Mouse (Mus musculus) olfactory bulb, adult 2 months (tissue): ENCODE results near the gene Dgkd.

Experiments used
- CTCF ChIP-seq: fragments of 200-500 bp; IDR thresholded peaks from 2 replicates; pipeline ENCODE4 v1.5.1; 2012; ENCODE audit warnings: low read depth, mild to moderate bottlenecking, low read length, moderate library complexity; ENCODE audit not compliant: insufficient read depth
- POLR2A ChIP-seq: fragments of 200-500 bp; IDR thresholded peaks from 2 replicates; pipeline ENCODE4 v1.6.1; 2012; ENCODE audit warnings: mild to moderate bottlenecking, low read depth, low read length, moderate library complexity; ENCODE audit not compliant: insufficient read depth

DNA sequence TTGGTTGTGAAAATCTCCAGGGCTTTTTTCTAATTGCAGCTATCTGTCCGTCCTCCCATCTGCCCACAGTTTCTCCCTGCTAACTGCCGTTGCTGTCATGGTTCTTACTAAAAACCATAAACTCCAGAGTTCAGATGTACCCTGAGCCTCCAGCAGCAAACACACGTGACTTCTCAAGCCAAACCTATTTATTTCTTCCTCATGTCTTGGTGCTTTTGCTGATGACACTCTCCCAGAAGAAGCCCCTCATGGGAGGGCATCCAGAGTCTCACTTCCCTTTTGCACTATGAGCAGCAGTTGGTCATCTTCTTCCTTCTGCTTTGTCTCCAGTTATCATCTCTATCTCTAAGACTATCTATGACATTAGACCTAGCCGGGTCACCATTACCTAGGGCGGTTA lies 3.8 kb upstream of the Dgkd start:
- TF ChIP-seq CTCF, result no peak
- no peak for TF ChIP-seq POLR2A
